Mouse (Mus musculus) subcutaneous adipose tissue, adult 2 months (tissue): Measurements from ENCODE around the gene Dhodh. TPM values are rescaled to one million over a fixed set of nuclear protein-coding genes. Genes with fewer than 3 reads are reported as not detected.

Experiments used
- polyA plus RNA-seq: library from polyadenylated mRNA; depleted of rRNA; stranded (reverse); fragments of >200 nt; gene quantifications from 2 replicates; pipeline ENCODE4 v1.2.3, GENCODE M21; 2012; ENCODE audit warnings: low replicate concordance; rRNA removed

The Dhodh gene
- polyA plus RNA-seq, result 26.3 and 41.7 TPM in 2 replicates

GRCm38 (mm10) chr8:109608271-109609152 lies at the start of gene Dhodh:
Gene Dhodh, minus strand, starts transcription at chr8:109608673.

GRCm38 (mm10) chr8:109614243-109615210 lies 6.1 kb upstream of the Dhodh start, which contains the start of gene Pkd1l3:
Gene Pkd1l3, plus strand, starts transcription at chr8:109614517.

GRCm38 (mm10) chr8:109578900-109579301 lies 29.6 kb downstream of the Dhodh start, which contains the start of gene Hp:
Gene Hp, minus strand, starts transcription at chr8:109579172.

GRCm38 (mm10) chr8:109565498-109566333 lies 42.8 kb downstream of the Dhodh start, which contains the start of the genes Dhx38 and Txnl4b:
Gene Dhx38, minus strand, starts transcription at chr8:109565861.
Gene Txnl4b, plus strand, starts transcription at chr8:109565892.

Other genes starting within 250 kb of the Dhodh start
- 0.04 and 0.05 TPM in 2 replicates for gene Pmfbp1, start 114.6 kb downstream of the Dhodh start, polyA plus RNA-seq
- gene Dhx38, start 42.8 kb downstream of the Dhodh start, polyA plus RNA-seq, result 14.8 and 24.9 TPM in 2 replicates
- 8.8 and 10.8 TPM in 2 replicates for gene Txnl4b, start 42.8 kb downstream of the Dhodh start, polyA plus RNA-seq
- 528 and 3,384 TPM in 2 replicates for gene Hp, start 29.5 kb downstream of the Dhodh start, polyA plus RNA-seq
- gene Pkd1l3, start 5.8 kb upstream of the Dhodh start, polyA plus RNA-seq, result 0.13 TPM in 2 replicates
- gene Ist1, start 84.6 kb upstream of the Dhodh start, polyA plus RNA-seq, result 53.4 and 62.6 TPM in 2 replicates
- gene Zfp821, start 96.9 kb upstream of the Dhodh start, polyA plus RNA-seq, result 6.0 and 13.0 TPM in 2 replicates
- 13.4 and 20.6 TPM in 2 replicates for gene Atxn1l, start 129.1 kb upstream of the Dhodh start, polyA plus RNA-seq
- 33.3 and 46.6 TPM in 2 replicates for gene Ap1g1, start 169.9 kb upstream of the Dhodh start, polyA plus RNA-seq